Mouse (Mus musculus) layer of hippocampus, adult 2 months (tissue): Measurements from ENCODE around the gene Sirt3. TPM values are rescaled to one million over a fixed set of nuclear protein-coding genes. Genes with fewer than 3 reads are reported as not detected.
A peak's percentile ranks its signal among the peaks of the same experiment; 100 is the strongest.

Experiments
- DNase-seq, 2 experiments: peaks; one replicate each; pipeline ENCODE4 v3.0.0; 2022; ENCODE audit warnings: low spot score in 2 of 2
- H3K27ac ChIP-seq: fragments of 200-600 bp; 2 replicates; pipeline ENCODE4 v1.8.1; 2022
- H3K4me3 ChIP-seq: fragments of 200-600 bp; 2 replicates; pipeline ENCODE4 v1.8.1; 2022; ENCODE audit warnings: mild to moderate bottlenecking
- CTCF ChIP-seq: fragments of 200-600 bp; conservative IDR thresholded peaks from 2 replicates; pipeline ENCODE4 v1.8.1; 2022; ENCODE audit warnings: antibody characterized with exemption, mild to moderate bottlenecking, moderate library complexity
- total RNA-seq, 2 experiments: library from RNA; stranded (reverse); gene quantifications; 2 replicates each; pipeline ENCODE4 v1.2.3; 2021

The Sirt3 gene
- total RNA-seq, 2 experiments from 2014 or later, result 69.2 to 73.2 TPM

DNA sequence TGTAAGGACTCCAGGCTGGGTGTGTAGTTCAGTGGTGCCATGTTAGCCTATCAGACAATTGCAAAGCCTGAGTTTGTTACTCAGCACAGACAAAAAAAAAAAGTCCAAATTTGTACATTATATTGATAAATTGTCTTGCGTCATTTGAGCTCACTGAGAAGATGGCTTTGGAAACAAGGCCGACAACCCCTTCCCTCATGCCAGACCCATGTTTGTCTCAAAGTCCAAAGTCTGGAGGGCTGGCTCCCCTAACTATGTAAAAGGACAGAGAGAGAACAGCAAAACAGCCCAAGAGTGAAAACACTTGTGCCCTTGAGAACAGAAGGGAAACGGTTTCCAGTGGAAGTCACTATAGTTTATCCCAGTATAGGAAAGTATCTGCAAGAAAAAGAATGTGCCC lies 1.7 kb downstream of the Sirt3 start:
- Histone ChIP-seq H3K27ac (no peak overlapping the region), H3K4me3 (peak overlapping the region; percentile 78; the same call in 1 of the 2 replicates)
- no peak for DNase-seq
- no peak for TF ChIP-seq CTCF

DNA sequence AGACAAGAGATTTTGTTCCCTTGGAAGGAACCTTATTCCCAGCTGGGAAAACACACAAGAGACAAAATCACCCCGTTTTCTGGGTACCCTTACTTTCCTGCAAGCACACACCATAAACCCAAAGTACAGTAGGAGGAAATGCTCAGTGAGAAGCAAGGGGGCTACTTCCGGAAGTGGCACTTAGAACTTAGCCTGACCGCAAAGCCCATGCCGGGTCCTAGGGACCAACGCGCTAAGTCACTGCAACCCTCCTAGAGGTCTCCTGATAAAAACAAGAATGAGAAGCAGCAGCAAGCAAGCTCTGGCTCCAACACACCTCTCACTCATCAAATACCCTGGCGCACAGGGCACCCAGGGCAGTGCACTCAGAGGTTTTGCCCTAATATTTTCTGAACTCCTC lies 2.8 kb downstream of the Sirt3 start:
- no peak for TF ChIP-seq CTCF
- no peak overlapping the region for H3K4me3 ChIP-seq
- no peak for DNase-seq

DNA sequence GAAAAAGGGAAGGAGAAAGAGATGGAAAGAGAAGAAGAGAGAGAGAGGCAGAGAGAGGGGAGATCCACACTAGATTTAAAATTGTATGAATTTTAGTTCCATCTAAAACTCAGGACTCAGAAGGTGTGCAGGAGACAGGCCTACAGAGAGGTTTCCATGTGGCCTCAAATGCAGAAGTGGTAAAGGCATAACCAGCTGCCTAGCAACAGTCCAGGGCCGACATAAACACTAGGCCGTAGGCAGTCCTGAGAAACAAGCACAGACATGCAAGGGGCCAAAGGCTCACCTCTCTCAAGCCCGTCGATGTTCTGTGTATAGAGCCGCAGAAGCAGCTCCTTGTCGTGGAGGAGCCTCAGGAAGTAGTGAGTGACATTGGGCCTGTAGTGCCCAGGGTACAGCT lies 4.7 kb downstream of the Sirt3 start:
- no peak for TF ChIP-seq CTCF
- no peak overlapping the region for H3K27ac ChIP-seq
- no peak for DNase-seq
- H3K4me3 ChIP-seq, result no peak overlapping the region

More for the DNA sequence above, 2.8 kb downstream of the Sirt3 start:
- no peak overlapping the region for H3K27ac ChIP-seq

DNA sequence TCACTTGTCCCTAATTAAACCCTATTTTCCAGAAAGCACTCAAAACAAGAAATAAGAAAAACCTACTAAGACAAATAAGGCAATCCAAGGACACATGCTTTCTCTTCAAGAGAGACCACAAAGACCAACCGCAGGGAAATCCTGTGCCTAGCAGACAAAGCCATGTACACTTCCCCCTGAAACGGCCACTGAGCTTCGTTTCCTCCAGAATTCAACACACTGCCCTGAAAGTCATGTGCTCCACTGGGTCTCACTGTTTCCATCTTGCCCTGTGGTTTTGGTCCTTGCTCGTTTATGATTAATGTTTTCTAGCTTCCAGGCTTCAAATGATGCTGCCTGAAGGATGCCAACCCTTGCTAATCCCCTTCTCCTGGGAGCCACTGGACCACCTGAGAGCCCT lies 7.9 kb downstream of the Sirt3 start:
- DNase-seq, result no peak
- TF ChIP-seq CTCF, result no peak
- Histone ChIP-seq H3K27ac (no peak overlapping the region), H3K4me3 (no peak overlapping the region)

- DNase-seq, result no peak
Measured at GRCm38 (mm10) chr7:140864761-140865160, 17.3 kb downstream of the Sirt3 start.

DNA sequence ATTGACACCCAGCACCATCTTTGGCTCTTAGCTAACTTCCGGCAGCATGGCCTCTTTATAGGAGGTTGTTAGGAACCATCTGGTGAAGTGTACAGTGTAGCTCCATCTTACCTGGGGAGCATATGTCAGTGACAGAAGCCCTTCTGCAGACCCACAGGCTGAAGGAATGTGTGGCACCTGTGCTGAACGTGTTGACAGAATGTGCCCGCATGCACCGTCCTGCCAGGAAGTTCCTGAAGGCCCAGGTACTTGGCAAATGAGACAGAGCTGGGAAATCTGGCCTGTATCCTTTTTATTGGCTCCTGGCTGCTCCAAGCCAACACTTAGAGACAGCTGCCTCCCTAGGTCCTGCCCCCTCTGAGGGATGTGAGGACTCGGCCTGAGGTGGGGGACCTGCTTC lies 21.4 kb downstream of the Sirt3 start:
- no peak for DNase-seq
- TF ChIP-seq CTCF, result no peak
- Histone ChIP-seq H3K27ac (no peak overlapping the region), H3K4me3 (no peak overlapping the region)

More at GRCm38 (mm10) chr7:140864761-140865160, 17.3 kb downstream of the Sirt3 start:
- Histone ChIP-seq H3K27ac (no peak overlapping the region), H3K4me3 (no peak overlapping the region)
- no peak for TF ChIP-seq CTCF

- H3K4me3 ChIP-seq, result peak overlapping the region; percentile 74; the same call in 1 of the 2 replicates
- DNase-seq, result no peak
- H3K27ac ChIP-seq, result no peak overlapping the region
- TF ChIP-seq CTCF, result no peak
Measured at GRCm38 (mm10) chr7:140859997-140860396, 22.1 kb downstream of the Sirt3 start.

GRCm38 (mm10) chr7:140858746-140859145 lies 23.4 kb downstream of the Sirt3 start:
- peak overlapping the region; percentile 74 for H3K4me3 ChIP-seq
- H3K27ac ChIP-seq, result no peak overlapping the region
- no peak for DNase-seq
- TF ChIP-seq CTCF, result no peak

- no peak for TF ChIP-seq CTCF
- no peak for DNase-seq
Measured at GRCm38 (mm10) chr7:140857550-140858505, 24.3 kb downstream of the Sirt3 start, which contains the start of gene Bet1l. Bet1l (minus strand) TSS chr7:140857577.

GRCm38 (mm10) chr7:140856785-140857549 lies 25.1 kb downstream of the Sirt3 start, which contains the start of gene Ric8a:
Ric8a (plus strand) TSS chr7:140856957.
- TF ChIP-seq CTCF, result no peak
- DNase-seq, result peak; percentile 86 to 87
- H3K27ac ChIP-seq, result peak within 1 kb of the TSS; percentile 97
- H3K4me3 ChIP-seq, result peak within 1 kb of the TSS; percentile 74

More at GRCm38 (mm10) chr7:140857550-140858505, 24.3 kb downstream of the Sirt3 start, which contains the start of gene Bet1l:
- Histone ChIP-seq H3K27ac (peak within 1 kb of the TSS; percentile 97), H3K4me3 (peak within 1 kb of the TSS; percentile 74)

- no peak; the same call in 1 of the 2 replicates for TF ChIP-seq CTCF
- H3K27ac ChIP-seq, result peak within 1 kb of the TSS; percentile 97
- peak within 1 kb of the TSS; percentile 74 for H3K4me3 ChIP-seq
- DNase-seq, result peak; percentile 79 to 89
Measured at GRCm38 (mm10) chr7:140855860-140856784, 26.0 kb downstream of the Sirt3 start, which contains the start of gene Gm45785. Gm45785 (minus strand) TSS chr7:140856331.

- H3K4me3 ChIP-seq, result peak overlapping the region; percentile 74
- TF ChIP-seq CTCF, result no peak
- peak overlapping the region; percentile 97 for H3K27ac ChIP-seq
- no peak for DNase-seq
Measured at GRCm38 (mm10) chr7:140855181-140855580, 26.9 kb downstream of the Sirt3 start.
